Mouse (Mus musculus) liver, adult 2 months (tissue): ENCODE measurements around the gene Pygo2.

Experiments
- CTCF ChIP-seq: fragments of 200-500 bp; IDR thresholded peaks from 2 replicates; pipeline ENCODE4 v1.5.1; 2011; ENCODE audit warnings: low read depth, low read length, control low read depth
- POLR2A ChIP-seq: fragments of 200-500 bp; IDR thresholded peaks from 2 replicates; pipeline ENCODE4 v1.6.1; 2011; ENCODE audit warnings: low read length, control low read depth; ENCODE audit not compliant: insufficient read depth; ENCODE audit errors: extremely low read depth

DNA sequence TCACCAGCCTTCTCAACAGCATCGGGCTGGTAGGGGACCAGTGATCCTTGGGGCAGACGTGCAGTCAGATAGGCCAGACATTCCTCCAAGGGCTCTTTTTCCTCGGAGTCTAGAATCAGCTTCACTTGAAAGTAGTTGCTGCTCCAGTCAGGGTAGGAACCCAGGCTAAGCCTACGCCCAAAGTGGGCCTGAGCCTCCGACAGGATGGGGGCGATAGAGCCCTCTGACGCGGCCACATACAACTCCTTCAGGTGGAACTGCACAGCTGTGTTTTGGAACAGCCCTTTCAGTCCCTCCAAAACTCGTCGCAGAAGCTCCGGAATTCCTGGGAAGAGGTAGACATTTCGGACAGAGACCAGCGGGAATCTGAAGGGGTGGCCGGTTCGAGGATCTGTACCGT is 21.6 kb upstream of the Pygo2 start:
- TF ChIP-seq POLR2A (no peak), CTCF (no peak)
